Mouse (Mus musculus) hindbrain, embryonic 12.5 days (tissue): ENCODE results near the gene Rexo1. TPM values are rescaled to one million over a fixed set of nuclear protein-coding genes. Genes with fewer than 3 reads are reported as not detected.
A peak's percentile ranks its signal among the peaks of the same experiment; 100 is the strongest.

ENCODE experiments used
- ATAC-seq: fragments of 200-750 bp; cut with Nextera tagmentation; 2 replicates; pipeline ENCODE4 v1.8.0; 2017; ENCODE audit warnings: moderate TSS enrichment; ENCODE audit not compliant: low FRiP score
- H3K27ac ChIP-seq: fragments of 300-500 bp; sonication (generic); 2 replicates; pipeline ENCODE4 v1.5.1; 2016; ENCODE audit warnings: mild to moderate bottlenecking
- H3K27me3 ChIP-seq: fragments of 300-500 bp; sonication (generic); 2 replicates; pipeline ENCODE4 v1.6.1; 2016; ENCODE audit warnings: mild to moderate bottlenecking
- H3K36me3 ChIP-seq: fragments of 300-500 bp; sonication (generic); 2 replicates; pipeline ENCODE4 v1.6.1; 2016; ENCODE audit warnings: mild to moderate bottlenecking
- H3K4me1 ChIP-seq: fragments of 300-500 bp; sonication (generic); 2 replicates; pipeline ENCODE4 v1.6.1; 2016
- H3K4me2 ChIP-seq: fragments of 300-500 bp; sonication (generic); replicated peaks from 2 replicates; pipeline ENCODE4 v1.6.1; 2016; ENCODE audit warnings: mild to moderate bottlenecking
- H3K4me3 ChIP-seq: fragments of 300-500 bp; sonication (generic); 2 replicates; pipeline ENCODE4 v1.5.1; 2016; ENCODE audit warnings: mild to moderate bottlenecking
- H3K9ac ChIP-seq: fragments of 300-500 bp; sonication (generic); 2 replicates; pipeline ENCODE4 v1.6.1; 2016; ENCODE audit warnings: mild to moderate bottlenecking, moderate library complexity
- H3K9me3 ChIP-seq: fragments of 300-500 bp; sonication (generic); replicated peaks from 2 replicates; pipeline ENCODE4 v1.6.1; 2016; ENCODE audit warnings: mild to moderate bottlenecking
- WGBS: fragments of 180-500 bp; shearing (Covaris S2); methylation state at CpG from one replicate; pipeline ENCODE4 v1.1.7; 2016; 5-methylcytosine and 5-hydroxymethylcytosine counted together
- polyA plus RNA-seq: library from polyadenylated mRNA; unstranded; fragments of >200 nt; fragmentation: Nextera tagmentation; extraction: Ambion mirVana; gene quantifications from 2 replicates; pipeline ENCODE4 v1.2.1, GENCODE M21; 2016

The Rexo1 gene
- polyA plus RNA-seq, 1 experiment from 2014 or later = 33.1 TPM

DNA sequence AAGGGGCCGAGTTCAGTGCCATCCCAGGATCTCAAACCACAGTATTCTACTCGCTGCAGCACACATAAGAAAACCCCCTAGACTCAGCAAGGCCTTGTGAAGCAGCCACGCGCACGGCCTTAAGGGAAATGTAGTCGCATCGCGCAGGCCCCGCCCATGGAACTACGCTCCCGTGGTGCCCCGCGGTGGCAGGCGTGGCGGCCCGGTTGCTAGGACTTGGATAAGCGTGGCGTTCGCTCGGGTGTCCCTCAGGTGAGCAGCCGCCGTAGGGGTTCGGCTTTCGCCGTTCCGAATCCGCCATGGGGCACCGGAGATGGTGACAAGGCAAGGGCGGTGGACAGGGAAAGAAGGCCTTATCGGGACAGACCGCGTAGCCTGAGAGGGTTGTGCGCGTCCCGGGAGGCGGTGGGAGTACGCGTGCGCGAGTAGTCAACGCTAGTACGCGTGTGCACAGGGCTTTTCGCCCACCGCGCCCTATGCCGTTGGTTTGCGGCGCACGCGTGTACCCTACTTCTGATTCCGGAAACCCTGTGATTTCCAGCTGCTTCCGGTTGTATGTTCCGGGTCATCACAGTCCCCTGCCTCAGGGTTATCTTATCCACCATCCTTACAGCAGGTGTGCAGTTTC is 41.5 kb upstream of the Rexo1 start, which contains the start of the genes Scamp4 and Adat3:
Scamp4 (plus strand) TSS at position 175 of the 628 bp plus-strand sequence.
Adat3 (plus strand) TSS at position 183 of the 628 bp plus-strand sequence.
- Histone ChIP-seq H3K27ac (peak within 1 kb of the TSS; percentile 82), H3K9me3 (no peaks in the 10 kb centered on the region), H3K9ac (peak within 1 kb of the TSS; percentile 71), H3K27me3 (no peaks in the 10 kb centered on the region), H3K4me2 (peak within 1 kb of the TSS; percentile 95), H3K4me3 (peak within 1 kb of the TSS; percentile 60), H3K4me1 (peaks cover 20% of the 10 kb centered on the region), H3K36me3 (peaks cover 17% of the 10 kb centered on the region)
- under 1% methylated on average over 54 of the region's 54 CpGs for WGBS
- ATAC-seq = peak; percentile 95

DNA sequence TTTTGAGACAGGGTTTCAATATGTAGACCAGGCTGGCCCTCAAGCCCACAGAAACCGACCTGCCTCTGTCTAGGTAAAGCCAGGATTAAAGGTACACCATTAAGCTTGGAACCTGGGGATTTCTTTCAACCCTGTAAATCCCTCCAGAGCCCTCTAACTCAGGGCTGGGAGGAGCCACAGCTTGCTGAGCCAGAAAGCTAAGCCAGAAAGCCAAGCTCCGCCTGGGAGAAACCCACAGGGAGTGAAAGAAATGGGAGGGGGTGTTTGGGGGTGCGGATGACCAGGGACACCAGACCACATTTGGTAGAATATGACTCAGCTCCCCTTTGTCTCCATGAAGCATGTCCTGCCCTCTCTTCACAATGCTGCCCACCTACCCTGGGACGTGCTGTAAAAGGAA is 35.0 kb upstream of the Rexo1 start:
- Histone ChIP-seq H3K36me3 (no peaks in the 10 kb centered on the region), H3K4me2 (no peak overlapping the region), H3K27me3 (peaks cover 2% of the 10 kb centered on the region; the same call in 1 of the 2 replicates), H3K9me3 (no peaks in the 10 kb centered on the region), H3K4me3 (no peak overlapping the region), H3K27ac (no peak overlapping the region), H3K4me1 (no peaks in the 10 kb centered on the region), H3K9ac (no peak overlapping the region)
- WGBS = 39% methylated on average over 4 of the region's 4 CpGs
- no peak for ATAC-seq

DNA sequence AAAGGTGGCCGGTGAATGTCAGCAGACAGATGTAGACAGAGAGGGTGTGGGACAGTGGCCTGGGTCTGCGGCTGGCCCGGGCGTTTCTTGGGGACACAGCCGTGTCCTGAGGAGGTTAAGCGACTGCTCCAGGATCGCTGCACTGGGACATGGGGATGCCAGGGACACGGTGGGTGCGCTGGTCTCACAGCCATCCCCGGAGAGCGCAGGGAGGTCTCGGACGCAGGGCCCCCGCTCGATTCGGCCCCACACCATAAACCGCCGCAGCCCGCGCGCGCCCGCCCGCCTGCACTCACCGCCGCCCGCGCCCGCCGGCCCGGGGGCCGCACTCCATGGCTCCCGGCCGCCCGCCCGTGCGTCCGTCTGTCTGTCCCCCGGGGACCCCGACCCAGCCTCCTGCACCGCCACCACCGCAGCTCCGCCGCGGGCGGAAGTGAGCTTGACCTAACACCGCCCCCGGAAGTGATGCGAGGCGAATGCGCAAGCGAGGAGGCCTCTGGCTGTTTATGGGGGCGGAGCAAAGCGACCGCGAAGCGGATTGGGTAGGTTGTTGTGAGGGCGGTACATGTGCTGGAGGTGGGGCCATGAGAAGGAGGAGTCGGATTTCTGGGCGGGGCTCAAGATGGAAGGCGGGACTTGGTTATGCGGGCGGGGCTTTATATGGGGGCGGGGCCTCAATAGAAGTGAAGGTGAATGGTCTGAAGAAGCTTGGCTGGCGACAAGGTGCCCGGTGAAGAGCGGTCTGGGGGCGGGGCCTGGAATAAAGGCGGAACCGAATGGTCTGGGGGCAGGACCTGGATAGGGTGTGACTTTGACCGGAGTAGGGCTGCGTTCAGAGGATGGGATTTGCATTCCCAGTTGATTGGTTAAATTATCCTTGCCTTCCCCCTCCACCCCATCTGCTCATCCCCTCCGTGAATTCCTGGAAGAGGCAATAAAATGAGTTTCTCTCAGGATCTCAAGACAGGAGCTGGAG is 28.8 kb upstream of the Rexo1 start, which contains the start of gene Abhd17a:
Abhd17a (minus strand) TSS at position 463 of the 976 bp plus-strand sequence.
- no peaks in the 10 kb centered on the region for H3K27me3 ChIP-seq
- under 1% methylated on average over 73 of the region's 73 CpGs for WGBS
- H3K9ac ChIP-seq = peak within 1 kb of the TSS; percentile 96
- peak within 1 kb of the TSS; percentile 94 for H3K4me3 ChIP-seq
- peak within 1 kb of the TSS; percentile 100 for H3K4me2 ChIP-seq
- ATAC-seq = peak; percentile 97
- peaks cover 27% of the 10 kb centered on the region for H3K4me1 ChIP-seq
- peak within 1 kb of the TSS; percentile 57 for H3K27ac ChIP-seq
- H3K9me3 ChIP-seq = no peaks in the 10 kb centered on the region
- H3K36me3 ChIP-seq = peaks cover 16% of the 10 kb centered on the region

DNA sequence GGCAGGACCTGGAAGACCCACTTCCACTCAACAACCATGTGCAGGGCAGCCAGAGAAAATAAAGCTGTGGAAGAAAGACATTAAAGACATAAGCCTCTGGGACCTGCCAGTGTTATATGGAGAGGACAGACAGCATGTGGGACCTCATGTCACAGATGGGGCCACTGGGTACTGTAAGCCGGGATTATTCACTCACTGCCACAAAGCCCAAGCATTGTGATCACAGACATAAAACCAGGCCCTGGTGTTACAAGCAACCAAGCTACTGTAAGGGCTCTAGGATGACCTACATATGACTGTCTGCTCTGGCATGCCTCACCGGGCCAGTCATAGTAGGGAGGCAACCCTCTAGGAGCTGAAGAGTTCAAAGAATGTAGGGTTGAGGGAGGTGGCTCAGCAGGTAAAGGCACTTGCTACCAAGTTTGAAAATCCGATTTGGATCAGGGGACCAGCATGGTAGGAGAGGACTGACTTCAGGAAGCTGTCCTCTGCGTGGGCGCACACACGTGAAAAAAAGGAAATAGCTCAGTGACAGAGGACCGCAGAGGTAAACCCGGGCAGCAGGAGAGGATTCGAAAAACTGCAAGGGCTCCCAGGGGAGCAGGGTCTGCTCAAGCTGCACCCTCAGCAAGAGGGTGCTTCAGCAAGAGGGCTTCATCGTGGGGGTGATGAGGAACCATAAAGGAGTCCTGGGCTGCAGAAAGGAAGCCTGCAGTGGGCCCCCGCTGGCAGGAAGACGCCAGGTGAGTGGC is 27.9 kb upstream of the Rexo1 start:
- no peak for ATAC-seq
- peak overlapping the region; percentile 94 for H3K4me3 ChIP-seq
- peak overlapping the region; percentile 96 for H3K9ac ChIP-seq
- H3K27me3 ChIP-seq = no peaks in the 10 kb centered on the region
- 20% methylated on average over 12 of the region's 12 CpGs for WGBS
- peaks cover 32% of the 10 kb centered on the region for H3K4me1 ChIP-seq
- peak overlapping the region; percentile 100 for H3K4me2 ChIP-seq
- peaks cover 18% of the 10 kb centered on the region for H3K36me3 ChIP-seq
- H3K9me3 ChIP-seq = no peaks in the 10 kb centered on the region
- no peak overlapping the region for H3K27ac ChIP-seq

DNA sequence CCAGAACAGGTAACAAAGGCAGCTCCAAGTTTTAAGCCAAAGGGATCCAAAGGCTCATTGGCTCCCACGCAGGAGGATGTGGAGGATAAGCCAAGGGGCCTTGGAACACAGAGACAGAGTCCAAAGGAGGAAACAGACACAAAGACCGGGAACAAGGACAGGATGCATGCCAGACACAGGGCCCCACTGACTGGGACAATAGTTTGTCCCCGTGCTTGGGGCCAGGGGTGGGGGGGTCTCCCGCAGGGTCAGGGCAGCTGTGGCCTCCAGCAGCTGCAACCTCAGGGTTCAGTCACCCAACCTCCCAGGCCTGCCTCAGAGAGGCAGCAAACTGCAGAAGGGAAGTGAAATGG is 25.9 kb upstream of the Rexo1 start:
- Histone ChIP-seq H3K27ac (peak overlapping the region; percentile 40; the same call in 1 of the 2 replicates), H3K4me3 (no peak overlapping the region), H3K4me2 (no peak overlapping the region), H3K9me3 (no peaks in the 10 kb centered on the region), H3K9ac (peak overlapping the region; percentile 23; the same call in 1 of the 2 replicates), H3K36me3 (peaks cover 35% of the 10 kb centered on the region), H3K4me1 (peaks cover 32% of the 10 kb centered on the region), H3K27me3 (no peaks in the 10 kb centered on the region)
- WGBS = 46% methylated on average over 4 of the region's 4 CpGs
- ATAC-seq = no peak

DNA sequence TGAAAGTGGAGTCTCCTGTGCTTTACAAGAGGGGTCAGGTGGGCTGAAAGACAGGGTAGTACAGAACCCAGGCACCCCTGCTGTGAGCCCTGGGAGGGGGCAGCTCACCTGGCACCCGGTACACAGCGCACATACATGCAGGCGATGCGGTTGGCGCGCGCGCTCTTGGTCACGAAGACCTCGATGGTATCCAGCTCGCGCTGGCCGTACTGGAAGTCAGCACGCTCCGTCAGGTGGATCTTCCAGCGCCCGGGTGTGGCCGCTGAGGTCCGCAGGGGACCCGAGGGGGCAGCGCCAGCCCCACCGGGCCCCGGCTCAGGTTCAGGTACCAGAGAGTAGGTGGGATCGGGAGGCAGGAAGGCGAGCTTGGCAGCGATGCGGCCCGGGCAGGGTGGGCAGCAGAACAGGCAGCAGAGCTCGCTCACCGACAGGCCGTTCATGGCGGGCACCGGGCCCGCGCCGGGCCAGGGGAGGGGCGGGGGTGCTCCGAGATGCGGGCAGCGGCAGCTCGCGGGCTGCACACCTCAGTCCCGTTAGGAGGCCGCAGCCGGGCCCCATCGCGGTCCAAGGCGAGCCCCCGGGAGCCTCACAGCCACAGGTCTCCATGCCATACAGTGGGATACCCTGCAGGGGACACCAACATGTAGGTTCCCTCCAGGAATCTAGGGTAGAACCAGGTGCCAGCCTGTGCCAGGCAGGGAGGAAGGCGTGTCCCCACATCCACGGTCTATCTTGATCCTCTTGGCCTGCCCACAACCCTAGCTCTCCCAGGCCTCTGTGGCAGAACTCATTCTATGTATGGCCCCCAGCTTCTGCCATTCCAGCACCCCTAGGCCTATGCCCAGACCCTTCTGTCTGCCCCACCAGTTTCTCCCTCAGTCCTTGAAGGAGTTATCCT is 25.3 kb upstream of the Rexo1 start:
- Histone ChIP-seq H3K9ac (peak overlapping the region; percentile 23), H3K4me2 (no peak overlapping the region), H3K27me3 (no peaks in the 10 kb centered on the region), H3K9me3 (no peaks in the 10 kb centered on the region), H3K36me3 (peaks cover 35% of the 10 kb centered on the region), H3K27ac (peak overlapping the region; percentile 40; the same call in 1 of the 2 replicates), H3K4me1 (peaks cover 32% of the 10 kb centered on the region), H3K4me3 (0 out of 2 replicates have a peak overlapping the region, but pooled peaks have one; percentile 10)
- 96% methylated on average over 43 of the region's 51 CpGs for WGBS
- ATAC-seq = no peak

DNA sequence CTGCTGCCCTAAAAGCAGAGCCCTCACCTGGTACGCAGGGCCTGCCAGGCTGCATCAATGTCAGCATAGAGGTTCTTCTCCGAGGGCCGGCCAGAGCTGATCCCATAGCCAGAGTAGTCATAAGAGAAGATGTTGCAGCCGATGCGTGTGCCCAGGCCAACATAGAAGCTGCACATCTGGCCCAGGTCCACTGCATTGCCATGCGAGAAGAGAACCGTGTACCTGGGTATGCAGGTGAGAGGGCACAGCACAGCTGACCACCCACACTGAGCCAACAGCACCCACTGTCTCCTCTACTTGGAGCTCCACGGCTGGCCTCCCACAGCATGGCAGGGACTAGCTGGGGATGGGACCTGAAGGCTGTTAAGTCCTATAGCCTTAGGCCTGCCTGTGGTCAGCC is 24.2 kb upstream of the Rexo1 start:
- H3K27me3 ChIP-seq = no peaks in the 10 kb centered on the region
- H3K4me1 ChIP-seq = peaks cover 32% of the 10 kb centered on the region
- ATAC-seq = no peak
- no peak overlapping the region for H3K4me2 ChIP-seq
- H3K9ac ChIP-seq = no peak overlapping the region
- H3K9me3 ChIP-seq = no peaks in the 10 kb centered on the region
- peaks cover 35% of the 10 kb centered on the region for H3K36me3 ChIP-seq
- WGBS = 95% methylated on average over 8 of the region's 8 CpGs
- H3K27ac ChIP-seq = no peak overlapping the region
- no peak overlapping the region for H3K4me3 ChIP-seq

DNA sequence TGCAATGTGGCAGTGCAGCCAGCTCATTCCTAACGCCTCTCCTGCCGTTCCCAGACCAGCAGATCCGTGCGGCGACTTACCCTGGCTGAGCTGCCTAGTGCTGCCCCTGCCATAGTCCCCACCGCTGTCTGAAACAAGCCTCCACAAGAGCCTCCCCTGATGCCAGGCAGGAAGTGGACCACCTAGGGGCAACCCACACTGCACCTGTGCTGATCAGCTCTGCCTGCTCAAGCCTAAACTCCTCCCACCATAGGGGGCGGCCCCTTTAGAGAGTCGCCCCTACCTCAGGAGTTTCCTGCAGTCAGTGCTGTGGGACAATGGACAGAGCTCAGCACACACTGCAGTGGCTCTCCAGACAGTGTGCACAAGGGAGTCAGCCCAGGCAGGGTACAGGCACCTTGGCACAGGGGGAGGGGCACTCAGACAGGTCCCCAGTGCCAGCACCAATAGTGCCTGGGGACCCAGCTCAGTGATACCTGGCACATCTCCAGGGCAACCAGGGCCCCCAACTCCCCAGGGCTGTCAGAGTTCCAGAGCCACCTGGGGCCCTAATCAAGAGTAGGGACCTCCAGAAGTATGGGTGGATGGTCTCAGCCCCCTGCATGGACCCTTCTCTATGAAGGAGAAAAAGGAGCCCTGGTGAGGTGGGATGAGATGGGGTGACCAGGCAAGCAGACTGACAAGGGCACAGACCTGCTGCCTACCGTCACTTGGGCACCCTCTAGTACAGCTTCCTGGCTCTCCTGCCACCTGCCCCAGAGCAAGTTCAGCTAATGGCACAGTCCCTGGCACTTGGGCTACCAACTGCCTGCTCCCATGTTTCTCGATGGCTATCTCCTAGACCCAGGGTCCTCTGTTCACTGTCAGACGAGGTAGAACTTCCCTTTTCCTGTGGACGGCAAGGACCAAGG is 23.5 kb upstream of the Rexo1 start:
- Histone ChIP-seq H3K36me3 (peaks cover 35% of the 10 kb centered on the region), H3K4me2 (no peak overlapping the region), H3K9ac (peak overlapping the region; percentile 27), H3K27ac (no peak overlapping the region), H3K4me3 (no peak overlapping the region), H3K27me3 (no peaks in the 10 kb centered on the region), H3K9me3 (no peaks in the 10 kb centered on the region), H3K4me1 (peaks cover 32% of the 10 kb centered on the region)
- WGBS = 76% methylated on average over 12 of the region's 12 CpGs
- no peak for ATAC-seq

DNA sequence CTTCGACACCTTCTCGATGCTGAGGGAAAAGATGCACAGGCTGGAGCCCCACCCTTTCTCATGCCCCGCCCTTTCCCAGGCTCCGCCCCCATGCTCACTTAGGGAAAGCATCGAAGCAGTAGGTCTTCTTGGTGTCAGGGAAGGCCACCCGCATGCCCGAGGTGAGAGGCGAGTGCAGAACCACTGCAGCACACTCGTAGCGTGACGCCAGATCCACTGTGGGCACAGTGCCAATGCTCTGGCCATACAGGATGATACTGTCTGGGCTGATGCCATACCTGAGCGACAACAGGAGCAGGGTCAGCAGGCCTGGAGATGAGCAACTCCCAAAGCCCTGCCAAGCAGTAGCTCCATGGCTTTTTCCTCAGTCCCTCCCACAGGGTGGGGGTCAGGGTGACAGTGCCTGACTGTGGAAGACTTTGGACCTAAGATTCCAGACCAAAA is 22.7 kb upstream of the Rexo1 start:
- Histone ChIP-seq H3K27me3 (no peaks in the 10 kb centered on the region), H3K4me3 (no peak overlapping the region), H3K27ac (no peak overlapping the region), H3K4me2 (no peak overlapping the region), H3K36me3 (peaks cover 35% of the 10 kb centered on the region), H3K4me1 (peaks cover 24% of the 10 kb centered on the region), H3K9me3 (no peaks in the 10 kb centered on the region), H3K9ac (no peak overlapping the region)
- WGBS = 72% methylated on average over 12 of the region's 12 CpGs
- ATAC-seq = no peak

DNA sequence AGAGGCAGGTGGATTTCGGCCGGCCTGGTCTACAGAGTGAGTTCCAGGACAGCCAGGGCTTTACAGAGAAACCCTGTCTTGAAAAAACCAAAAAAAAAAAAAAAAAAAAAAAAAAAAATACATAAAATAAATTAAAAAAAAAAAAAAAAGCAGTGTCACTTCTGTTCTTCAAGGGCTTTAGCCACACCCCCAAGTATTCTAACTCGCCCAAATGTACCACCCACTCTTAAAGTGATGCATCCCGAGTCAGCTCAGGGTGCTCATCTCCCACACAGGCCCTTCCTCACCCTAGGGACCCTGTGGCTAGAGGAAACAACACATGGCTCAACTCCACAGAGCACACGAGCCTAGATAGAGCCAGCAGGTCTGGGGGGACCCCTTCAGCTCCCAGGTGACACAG is 21.7 kb upstream of the Rexo1 start:
- no peaks in the 10 kb centered on the region for H3K9me3 ChIP-seq
- WGBS = 93% methylated on average over 5 of the region's 5 CpGs
- H3K27me3 ChIP-seq = no peaks in the 10 kb centered on the region
- peaks cover 20% of the 10 kb centered on the region for H3K4me1 ChIP-seq
- no peak overlapping the region for H3K9ac ChIP-seq
- ATAC-seq = no peak
- no peak overlapping the region for H3K27ac ChIP-seq
- H3K36me3 ChIP-seq = peaks cover 35% of the 10 kb centered on the region
- H3K4me2 ChIP-seq = no peak overlapping the region
- no peak overlapping the region for H3K4me3 ChIP-seq
